Mouse (Mus musculus) cerebral cortex, adult 2 months (tissue): ENCODE data around the gene Madcam1.

Experiments used
- WGBS: fragments of 180-500 bp; shearing (Covaris S2); methylation state at CpG from one replicate; pipeline ENCODE4 v1.1.7; 2018; 5-methylcytosine and 5-hydroxymethylcytosine counted together

The Madcam1 gene

DNA sequence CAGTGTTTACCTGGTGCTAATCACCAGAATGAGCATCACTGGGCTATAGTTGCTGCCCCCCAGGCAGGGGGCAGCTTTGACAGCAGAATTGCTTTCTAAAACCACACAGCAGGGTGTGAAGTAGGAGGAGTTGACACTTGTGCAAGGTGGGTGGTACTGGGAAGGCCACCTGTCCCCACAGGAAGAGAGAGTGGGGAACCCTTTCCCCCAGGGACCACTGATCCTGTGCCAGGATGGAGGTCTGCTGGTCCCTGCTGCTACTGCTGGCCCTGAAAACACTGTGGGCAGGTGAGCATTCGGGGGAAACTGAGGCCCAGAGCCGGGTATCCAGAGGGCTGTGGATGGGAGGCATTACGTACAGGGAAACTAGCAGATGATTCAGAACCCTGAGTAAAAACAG is 24.8 kb downstream of the Madcam1 start:
- WGBS = 88% methylated on average over 3 of the region's 3 CpGs

DNA sequence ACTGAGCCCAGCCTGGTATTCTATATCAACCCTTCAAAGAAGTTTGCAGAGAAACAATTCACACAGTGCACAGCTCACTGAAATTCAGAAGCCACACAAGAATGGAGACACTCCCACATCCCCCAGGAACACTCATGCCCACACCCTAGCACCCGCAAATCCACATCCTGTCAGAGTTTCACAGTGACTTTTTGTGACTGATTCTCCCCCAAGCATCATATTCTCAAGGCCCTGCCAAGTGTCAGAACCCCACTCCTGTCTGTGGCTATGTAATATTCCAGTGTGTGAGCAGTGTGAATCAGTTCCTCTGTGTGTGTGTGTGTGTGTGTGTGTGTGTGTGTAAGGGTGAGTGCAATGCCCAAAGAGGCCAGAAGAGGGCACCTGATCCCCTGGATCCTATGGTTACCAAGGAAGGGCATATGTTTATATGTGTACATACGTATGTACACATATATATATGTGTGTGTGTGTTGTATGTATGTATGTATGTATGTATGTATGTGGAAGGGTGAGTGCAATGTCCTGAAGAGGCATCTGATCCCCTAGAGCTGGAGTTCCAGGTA is 27.7 kb downstream of the Madcam1 start:
- 89% methylated on average over 2 of the region's 2 CpGs for WGBS

DNA sequence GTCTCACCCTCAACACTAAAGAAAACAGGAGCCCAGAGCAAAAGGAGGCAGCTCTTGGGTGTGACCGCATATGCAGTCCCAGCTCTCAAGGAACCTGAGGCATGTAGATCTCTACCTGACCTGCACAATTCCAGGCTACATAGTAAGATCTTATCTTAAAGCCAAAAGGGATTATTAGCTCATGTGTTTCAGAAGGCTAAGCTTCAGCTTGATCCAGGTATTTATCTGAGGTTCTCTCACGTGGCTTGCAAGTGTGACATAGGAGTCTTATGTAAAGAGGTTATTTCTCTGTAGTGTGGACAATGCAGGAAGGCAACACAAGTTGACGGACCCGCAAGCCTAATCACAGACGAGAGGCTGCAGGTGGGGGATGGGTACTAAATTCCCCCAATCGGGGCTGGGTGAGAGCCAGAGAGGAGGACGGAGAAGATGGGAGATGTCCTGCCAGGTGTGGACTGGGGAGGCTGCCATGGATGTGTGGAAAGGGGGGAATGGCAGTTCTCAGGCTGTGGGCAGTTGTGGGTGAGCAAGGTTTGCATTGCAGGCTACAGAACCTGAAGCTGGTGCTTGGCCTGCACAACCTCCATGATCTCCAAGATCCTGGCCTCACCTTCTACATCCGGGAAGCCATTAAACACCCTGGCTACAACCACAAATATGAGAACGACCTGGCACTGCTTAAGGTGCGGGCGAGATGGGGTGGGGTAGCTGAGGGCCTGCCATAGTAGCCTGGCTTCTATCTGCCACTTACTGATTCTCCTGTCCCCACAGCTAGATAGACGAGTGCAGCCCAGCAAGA is 29.4 kb downstream of the Madcam1 start:
- 80% methylated on average over 12 of the region's 12 CpGs for WGBS

DNA sequence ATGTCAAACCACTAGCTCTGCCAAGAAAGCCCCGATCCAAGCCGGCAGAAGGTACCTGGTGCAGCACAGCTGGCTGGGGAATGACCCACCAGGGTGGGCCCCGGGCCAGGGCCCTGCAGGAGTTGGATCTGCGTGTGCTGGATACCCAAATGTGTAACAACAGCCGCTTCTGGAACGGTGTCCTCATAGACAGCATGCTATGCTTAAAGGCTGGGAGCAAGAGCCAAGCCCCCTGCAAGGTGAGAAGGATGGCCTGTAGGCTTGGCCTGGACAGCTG is 30.0 kb downstream of the Madcam1 start:
- WGBS = 76% methylated on average over 6 of the region's 6 CpGs

DNA sequence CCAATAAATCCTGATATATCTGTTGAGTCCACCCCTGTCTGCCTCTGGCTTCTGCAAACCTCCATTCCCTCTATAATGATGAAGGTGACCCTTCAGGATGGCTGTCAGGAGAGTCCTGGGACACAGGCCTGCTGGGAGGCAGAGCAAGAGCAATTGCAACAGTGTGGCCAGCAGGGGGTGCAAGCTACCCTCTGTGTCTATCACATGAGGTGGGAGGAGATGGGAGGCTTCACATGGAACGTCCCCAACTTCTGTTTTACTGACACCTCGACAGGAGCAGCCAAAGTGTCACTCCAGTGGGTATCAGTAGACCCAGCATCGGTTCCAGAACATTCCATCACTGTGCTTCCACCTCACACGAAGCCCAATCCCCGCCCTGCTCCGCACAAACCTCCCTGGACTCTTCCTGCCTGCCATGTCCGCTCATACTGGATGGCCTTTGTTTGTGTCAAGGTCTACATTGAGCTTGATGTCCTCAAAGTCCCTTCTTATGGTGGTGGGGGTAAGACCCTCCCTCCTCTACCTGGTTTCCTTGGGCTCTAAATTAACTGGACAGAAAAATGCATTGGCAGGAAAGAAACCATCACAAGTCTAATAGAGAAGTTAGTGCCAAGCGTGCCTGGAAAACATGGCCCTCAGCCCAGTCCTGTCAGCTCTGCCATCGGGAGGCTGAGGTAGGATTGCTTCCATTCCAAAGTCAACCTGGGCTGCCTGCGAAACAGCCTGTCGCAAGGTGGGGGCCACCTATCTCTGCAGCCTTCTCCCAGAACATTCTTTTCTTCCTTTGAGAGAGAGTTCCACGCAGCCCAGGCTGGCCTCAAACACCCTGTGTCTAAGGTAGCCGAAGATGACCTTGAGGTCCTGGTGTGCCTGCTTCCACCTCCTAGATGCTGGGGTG is 31.1 kb downstream of the Madcam1 start:
- WGBS = 49% methylated on average over 13 of the region's 13 CpGs

DNA sequence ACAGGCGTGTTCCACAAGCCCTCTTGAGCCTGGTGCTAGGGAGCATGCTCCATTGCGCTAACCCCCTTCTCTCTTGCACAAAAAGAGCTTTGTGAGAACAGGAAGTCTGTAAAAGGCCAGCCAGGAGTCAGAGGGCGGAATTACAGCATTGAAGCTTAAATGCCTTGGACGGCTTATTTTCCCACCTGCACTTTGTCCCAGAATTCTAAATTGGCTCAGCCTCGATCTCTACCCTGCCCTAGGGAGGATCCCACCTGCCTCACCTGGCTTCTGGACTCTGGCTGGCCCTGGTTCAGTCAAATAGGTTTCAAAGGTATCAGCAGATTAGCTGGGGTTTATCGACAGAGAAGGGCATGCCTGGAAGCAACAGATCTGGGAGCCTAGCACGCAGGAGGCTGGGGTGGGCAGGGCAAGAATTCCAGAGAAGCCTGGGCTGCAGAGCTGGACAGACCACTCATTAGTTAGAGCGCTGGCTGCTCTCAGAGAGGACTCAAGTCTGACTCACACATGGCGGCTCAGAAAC is 31.8 kb downstream of the Madcam1 start:
- 60% methylated on average over 9 of the region's 9 CpGs for WGBS

DNA sequence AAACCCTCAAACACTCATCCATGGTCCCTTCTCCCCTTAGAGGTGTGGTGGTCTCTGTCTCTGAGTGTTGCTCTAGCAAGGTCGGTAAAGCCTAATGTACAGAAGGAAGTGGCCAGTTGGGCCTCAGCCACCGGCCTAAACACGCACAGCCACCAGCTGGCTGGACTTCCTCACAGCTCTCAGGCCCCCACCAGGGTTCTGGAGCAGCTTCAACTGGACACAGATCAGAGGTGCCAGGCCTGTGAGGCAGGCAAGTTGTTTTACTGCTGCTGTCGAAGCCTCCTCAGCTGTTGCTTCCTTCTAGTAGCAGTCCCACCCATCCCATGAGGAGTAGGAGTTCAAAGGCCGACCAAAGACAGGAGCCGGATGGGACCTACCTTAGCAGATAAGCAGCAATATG is 33.6 kb downstream of the Madcam1 start:
- 62% methylated on average over 6 of the region's 6 CpGs for WGBS

DNA sequence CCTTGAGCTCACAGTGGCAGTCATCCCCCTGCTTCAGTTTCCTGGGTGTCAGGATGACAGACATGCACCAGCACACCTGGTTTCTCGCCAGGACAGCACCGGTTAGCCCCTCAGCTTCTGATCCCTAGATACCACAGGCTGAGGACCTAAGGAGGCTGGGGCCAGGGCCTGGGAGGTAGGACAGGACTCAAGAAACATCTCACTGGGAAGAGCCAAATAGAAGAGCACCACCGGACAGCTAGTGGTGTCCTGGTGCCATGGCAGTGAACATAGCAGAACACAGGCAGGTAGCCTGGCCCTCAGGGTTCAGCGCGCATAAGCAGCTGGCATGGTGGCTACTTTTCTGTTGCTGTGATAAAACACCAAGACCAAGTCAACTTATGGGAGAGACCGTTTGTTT is 34.1 kb downstream of the Madcam1 start:
- WGBS = 90% methylated on average over 6 of the region's 6 CpGs

DNA sequence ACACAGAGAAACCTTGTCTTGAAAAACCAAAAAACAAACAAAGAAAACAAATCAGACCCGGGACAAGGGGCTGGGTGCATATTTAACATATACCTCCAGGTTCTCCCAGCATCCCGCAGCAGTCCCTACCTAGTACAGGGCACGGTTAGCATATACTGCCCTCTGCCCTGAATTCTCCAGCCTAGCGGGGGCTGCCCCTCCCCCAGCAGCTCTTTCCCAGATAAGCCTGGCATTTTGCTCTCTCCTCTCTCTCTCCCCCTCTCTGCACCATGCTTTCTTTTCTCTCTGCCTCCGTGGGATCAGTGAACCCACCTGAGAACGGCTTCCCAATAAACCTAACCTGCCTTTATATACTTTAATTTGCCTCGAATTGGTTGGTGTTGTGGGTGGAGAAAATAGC is 36.3 kb downstream of the Madcam1 start:
- 52% methylated on average over 7 of the region's 7 CpGs for WGBS

DNA sequence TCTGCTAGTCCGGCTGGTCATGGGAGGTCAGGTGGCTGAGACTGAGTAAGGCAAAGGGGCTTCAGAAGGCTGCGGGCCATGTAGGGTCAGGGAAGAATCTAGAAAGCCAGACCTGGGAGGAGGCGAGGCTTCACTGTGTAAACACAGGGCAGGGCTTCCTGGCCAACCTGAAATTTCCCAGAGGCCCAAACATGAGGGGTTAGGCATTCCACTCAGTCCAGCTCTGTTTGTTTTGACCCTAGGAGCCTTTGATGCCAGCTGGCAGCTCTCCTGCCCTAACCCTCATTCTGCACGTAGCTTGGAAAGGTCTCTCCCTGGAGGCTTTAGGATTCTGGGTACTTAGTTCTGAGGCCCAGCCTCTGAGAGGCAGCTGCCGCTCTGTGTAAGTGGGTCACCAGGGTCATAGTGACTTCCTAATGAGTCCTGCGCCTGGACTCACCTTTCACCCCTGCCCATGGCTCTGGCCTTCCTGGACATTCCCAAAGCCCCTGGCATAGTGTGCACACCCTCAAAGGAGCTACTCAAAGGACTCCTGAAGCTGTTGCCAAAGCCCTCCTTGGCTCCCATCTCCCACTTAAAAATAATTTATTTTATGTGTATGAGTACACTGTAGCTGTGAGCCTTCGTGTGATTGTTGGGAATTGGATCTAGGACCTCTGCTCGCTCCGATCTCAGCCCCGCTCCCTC is 37.2 kb downstream of the Madcam1 start:
- 63% methylated on average over 10 of the region's 10 CpGs for WGBS

DNA sequence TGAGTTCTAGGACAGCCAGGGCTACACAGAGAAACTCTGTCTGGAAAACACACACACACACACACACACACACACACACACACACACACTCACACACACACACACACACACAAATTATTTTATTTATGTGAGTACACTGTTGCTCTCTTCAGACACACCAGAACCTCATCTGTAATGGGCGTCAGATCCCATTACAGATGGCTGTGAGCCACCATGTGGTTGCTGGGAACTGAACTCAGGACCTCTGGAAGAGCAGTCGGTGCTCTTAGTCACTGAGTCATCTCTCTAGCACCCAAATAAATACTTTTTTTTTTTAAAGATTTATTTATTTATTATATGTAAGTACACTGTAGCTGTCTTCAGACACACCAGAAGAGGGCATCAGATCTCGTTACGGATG is 38.6 kb downstream of the Madcam1 start:
- 64% methylated on average over 4 of the region's 4 CpGs for WGBS

DNA sequence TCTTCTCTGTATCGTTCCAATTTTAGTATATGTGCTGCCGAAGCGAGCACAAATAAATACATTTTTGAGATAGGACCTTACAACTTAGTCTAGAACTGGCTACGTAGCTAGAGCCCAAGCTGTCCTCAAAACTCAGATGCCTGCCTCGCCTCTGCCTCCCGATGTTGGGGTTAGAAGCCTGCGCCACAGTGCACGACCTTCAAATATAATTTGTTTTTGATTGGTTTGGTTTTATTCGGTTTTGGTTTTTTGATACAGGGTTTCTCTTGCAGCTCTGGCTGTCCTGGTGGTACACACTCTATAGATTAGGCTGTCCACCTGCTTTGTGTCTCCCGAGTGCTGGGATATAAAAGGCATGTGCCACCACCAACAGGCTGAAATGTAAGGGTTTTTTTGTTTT is 39.2 kb downstream of the Madcam1 start:
- WGBS = 60% methylated on average over 10 of the region's 10 CpGs

DNA sequence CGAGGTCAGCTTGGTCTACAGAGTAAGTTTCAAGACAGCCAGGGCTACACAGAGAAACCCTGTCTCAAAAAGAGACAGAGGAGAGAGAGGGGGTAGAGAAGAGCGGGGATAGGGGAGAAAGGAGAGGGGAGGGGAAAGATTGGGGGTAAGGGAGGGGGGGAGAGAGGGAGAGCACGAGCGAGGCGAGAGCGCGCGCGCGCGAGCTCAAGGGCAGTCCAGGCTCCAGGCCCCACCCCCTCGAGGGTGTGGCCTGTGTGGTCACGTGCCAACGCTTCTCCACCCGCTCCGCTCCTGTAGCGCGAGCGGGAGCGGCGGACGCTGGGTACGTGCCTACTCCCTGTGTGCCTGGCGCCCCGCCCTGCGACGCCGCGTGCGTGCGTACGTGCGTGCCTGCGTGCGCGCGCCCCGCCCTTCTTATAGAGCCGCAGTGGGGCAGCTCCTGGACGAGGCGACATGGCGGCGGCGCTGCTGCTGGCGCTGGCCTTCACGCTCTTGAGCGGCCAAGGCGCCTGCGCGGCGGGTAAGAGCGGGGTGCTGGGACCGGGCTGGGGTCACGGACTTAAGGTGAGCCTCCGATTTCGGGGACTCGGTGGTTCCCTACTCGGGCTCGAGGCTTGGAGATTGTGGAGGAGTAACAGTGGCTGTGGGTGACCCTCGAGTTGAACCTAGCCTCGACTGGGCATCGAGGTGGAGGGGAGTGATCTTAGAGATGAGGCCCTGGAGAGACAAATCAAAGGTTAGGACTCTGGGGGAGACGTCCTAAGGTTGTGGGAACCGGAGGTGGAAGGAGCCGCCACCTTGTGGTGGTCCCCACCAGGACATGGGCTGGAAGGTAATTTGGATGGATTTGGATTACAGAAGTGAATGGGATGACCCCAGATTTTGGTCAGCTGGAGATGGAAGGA is 40.0 kb downstream of the Madcam1 start, which contains the start of gene Bsg:
Gene Bsg, plus strand, starts transcription at position 427 of the 905 bp plus-strand sequence.
- WGBS = 1% methylated on average over 65 of the region's 65 CpGs

DNA sequence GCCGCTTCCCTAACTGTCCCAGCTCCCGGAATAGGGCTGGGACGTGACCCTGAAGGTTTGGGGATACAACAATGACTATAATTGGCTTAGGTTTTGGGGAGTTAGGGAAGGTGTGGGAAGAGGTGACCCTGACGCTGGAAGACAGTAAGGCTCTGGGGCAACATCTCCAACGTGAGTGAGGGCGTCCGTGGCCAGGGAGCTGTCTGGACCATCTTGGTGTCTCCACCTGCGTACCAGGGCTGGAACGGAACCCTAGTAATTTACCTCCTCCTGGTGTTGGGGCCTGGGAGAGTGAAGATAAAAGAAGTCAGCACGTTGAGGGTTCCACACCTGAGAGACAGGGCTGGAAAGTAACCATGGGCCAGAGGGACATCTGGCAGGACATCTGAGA is 40.6 kb downstream of the Madcam1 start:
- 2% methylated on average over 10 of the region's 10 CpGs for WGBS

DNA sequence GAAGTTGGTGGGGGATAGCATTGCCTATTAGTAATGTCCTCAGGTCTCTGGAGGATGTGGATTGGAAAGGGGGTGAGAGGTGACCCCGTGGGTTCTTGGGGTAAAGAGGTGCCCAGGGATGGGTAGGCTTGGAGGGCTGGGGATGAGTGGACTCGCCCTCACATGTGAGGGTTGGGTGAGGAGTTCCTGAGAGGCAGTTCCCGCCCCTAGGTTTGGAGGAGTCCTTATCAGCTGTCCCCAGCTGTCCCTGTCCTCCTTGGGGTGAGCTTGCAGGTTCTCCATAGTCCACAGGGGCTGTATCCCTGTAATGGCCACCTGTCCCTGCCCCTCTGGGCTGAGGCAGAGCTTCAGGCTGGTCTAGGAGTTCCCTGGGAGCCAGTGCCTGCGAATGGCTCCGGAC is 41.6 kb downstream of the Madcam1 start:
- WGBS = 58% methylated on average over 5 of the region's 5 CpGs

DNA sequence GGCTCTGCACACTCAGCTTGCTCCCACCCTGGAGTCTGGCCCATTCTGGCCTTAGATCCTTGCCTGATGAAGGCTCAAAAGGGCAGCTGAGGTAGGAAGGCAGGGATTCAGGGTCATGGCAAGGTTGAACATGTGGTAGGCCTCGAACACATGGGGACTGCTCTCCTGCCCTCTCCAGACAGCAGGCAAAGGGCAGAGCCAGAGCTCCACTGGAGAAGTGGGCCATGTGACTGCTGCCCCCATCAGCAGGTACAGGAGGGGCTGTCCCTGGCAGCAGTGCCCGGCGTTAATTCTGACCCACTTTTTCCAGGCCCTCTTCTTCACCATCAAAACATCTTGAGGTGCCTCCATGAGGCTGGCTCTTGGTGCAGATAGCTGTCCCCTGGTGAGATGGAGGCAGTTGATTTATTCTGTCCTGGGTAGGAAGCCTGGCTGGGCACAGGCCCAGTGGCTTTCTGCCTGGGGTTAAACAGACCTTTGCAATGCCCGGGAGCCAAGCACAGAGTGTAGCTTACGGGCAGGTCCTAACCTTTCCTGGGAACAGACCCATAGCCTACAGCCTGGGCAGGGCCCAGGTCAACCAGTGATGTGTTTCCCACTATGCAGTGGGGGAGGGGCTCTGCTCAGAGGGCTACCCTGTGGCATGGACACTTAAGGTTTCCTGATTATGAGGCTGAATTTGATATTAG is 42.2 kb downstream of the Madcam1 start:
- WGBS = 51% methylated on average over 5 of the region's 5 CpGs

DNA sequence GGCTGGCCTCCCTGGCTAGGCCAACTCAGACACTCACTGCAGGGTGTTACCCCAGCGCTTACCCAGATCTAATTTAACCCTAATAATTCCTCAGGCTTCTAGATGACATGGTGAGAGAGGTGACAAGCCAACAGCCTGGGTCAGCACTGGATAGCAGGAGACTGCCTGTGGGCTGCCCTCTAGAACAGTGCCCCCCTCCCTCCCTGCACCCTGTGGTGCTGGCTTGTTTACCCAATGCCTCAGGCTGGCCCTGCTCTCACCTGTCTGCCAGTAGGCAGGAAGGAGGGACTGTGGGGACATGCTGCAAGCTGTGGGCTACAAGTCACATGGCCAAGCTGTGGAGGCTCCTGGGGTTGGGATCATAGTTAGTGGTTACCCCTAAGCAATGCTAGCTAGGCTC is 42.8 kb downstream of the Madcam1 start:
- WGBS = 85% methylated on average over 1 of the region's 1 CpGs

DNA sequence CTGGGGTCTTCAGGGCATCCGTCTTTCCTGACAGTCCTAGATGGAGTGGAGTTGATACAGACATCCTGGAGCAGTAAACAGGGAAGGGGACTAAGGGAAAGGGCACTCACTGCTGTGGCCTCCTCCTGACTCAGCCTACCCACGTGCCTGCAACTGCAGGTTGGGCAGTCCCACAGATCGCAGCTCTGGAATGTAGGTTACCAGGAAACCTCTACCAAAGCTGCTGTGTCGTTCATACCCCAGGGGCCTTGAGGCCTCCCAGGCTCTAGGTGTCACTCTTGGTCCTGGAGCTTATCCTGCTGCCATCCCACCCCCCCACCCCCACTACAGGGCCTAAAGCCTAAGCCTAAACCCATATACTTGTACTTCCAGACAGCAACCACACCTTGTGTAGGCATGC is 43.4 kb downstream of the Madcam1 start:
- WGBS = 40% methylated on average over 4 of the region's 4 CpGs

DNA sequence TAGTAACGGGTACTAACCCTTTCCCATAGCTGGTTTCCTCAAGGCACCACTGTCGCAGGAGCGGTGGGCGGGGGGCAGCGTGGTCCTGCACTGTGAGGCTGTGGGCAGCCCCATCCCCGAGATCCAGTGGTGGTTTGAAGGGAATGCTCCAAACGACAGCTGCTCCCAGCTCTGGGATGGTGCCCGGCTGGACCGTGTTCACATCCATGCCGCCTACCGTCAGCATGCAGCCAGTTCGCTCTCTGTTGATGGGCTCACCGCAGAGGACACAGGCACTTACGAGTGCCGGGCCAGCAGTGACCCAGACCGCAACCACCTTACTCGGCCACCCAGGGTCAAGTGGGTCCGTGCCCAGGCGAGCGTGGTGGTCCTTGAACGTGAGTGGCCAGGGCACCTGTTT is 44.3 kb downstream of the Madcam1 start:
- 66% methylated on average over 21 of the region's 21 CpGs for WGBS

DNA sequence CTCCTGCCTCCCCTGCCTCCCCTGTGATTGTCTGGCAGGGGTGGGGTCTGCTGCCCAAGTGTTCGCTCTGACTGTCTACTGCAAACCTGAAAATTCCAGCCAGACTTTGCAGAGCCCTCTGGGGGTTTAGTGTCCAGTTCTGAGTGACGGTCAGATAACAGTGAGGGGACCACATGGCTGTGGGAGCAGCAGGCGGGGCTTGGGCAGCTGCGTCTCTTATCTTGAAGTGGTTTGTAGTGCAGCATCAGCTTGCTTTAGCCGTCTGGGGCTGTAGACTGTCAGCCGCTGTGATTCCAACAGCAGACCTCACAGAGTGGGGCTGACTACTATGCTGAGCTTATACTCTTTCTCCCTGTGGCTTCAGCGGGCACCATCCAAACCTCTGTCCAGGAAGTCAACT is 44.9 kb downstream of the Madcam1 start:
- whole genome bisulfite sequencing = 57% methylated on average over 7 of the region's 7 CpGs
